Mouse (Mus musculus) lung, postnatal 0 days (tissue): ENCODE data around the gene Adamtsl5.

Experiments used
- CTCF ChIP-seq: IDR thresholded peaks from 2 replicates; pipeline ENCODE4 v1.5.1; 2016; ENCODE audit warnings: antibody characterized with exemption, mild to moderate bottlenecking
- EP300 ChIP-seq: IDR thresholded peaks from 2 replicates; pipeline ENCODE4 v1.6.1; 2016; ENCODE audit warnings: antibody characterized with exemption, mild to moderate bottlenecking, control low read depth

DNA sequence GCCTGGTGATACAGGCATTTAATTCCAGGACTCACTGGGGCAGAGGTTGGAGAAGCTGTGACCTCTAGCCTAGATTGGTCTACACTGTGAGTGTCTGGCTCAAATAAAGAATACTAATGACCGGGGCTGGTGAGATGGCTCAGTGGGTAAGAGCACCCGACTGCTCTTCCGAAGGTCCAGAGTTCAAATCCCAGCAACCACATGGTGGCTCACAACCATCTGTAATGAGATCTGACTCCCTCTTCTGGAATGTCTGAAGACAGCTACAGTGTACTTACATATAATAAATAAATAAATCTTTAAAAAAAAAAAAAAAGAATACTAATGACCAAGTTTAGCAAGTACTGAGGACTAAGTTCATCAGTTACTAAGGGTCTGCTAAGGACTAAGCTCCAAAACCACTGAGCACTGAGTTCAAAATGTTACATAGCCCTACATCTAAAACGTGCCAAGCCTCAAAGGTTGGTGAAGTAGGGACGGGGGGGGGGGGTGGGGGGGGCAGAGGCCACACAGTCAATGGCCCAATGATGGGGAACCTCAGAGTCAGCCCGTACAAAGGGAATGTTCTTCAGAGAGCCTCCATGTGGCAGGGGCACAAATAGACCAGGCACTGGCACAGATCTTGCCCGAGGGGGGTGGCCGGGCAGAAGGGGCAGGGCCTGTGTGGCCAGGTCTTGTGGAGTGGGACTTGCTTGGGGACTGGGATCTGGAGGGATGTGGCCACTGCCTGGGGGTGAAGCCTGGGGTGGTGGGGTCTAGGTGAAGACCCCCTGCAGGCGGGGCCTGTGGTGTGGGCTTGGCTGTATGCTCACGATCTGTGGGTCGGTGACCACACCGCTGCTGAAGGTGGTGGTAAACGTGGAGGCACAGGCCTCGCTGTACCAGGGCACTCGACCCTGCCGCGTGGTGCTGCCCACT, 23.8 kb downstream of the Adamtsl5 start:
- no peak for TF ChIP-seq CTCF
- no peak for TF ChIP-seq EP300
